ENCODE assay signal across 8 mouse cellular contexts in the genomic region with DNA sequence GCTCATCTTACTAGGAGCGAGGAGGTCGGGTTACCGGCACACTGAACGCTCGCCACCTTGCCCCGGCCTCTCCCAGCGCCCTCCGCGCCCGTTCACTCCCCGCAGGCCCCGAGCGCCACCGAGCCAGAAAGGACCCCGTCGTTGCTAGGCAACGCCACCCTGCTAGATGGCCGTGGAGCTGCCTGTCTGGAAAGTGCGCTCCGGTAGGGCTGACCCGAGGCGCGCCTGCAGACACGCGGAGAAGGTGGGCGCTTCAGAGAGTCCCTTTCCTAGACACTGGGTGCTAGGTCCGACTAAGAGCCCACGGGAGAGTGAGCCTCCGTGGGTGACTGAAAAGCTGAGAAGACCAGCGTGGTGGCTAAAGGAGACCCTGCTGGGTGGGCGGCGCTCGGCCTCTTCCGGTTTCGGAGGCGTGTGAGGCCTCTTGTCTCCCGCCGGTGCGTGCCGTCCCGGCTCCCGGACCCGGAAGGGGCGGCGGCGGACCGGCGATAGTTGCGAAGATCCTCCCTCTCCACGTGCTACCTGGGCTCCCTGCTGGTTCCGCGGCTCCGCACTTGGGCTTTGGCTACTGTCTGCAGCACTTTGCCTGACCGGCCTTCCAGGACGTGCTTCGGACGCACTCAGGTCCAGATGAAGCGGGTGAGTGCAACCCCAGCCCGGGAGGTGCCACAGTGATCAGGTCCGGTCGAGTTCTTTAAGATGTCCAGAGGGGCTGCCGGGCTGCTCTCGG. TPM values are rescaled to one million over a fixed set of nuclear protein-coding genes. Genes with fewer than 3 reads are reported as not detected.
DNase-seq lines count a peak whose midpoint lies in the region; ATAC-seq lines count a peak whose summit lies in the region.

Gene Gtf3c4, minus strand, starts transcription at position 139 of the 730 bp plus-strand sequence.
Gene Ddx31, plus strand, starts transcription at position 185 of the 730 bp plus-strand sequence.

- H3K36me3 ChIP-seq in hindbrain, embryonic 12.5 days: peaks cover 7% of the 10 kb centered on the region

- no peaks in the 10 kb centered on the region for H3K9me3 ChIP-seq in hindbrain, embryonic 12.5 days (replicated peaks)

- peak; percentile 96 for ATAC-seq in hindbrain, embryonic 12.5 days (ENCODE audit: low FRiP score)

- WGBS in hindbrain, embryonic 12.5 days: under 1% methylated on average over 56 of the region's 63 CpGs

- peak; percentile 98 for DNase-seq in NIH3T3 (ENCODE audit: low read depth)
- peak; percentile 96 to 97 for DNase-seq in cerebellum, postnatal 10 days
- peak; percentile 87 to 94 for DNase-seq in frontal cortex, postnatal 10 days (ENCODE audit: low spot score in 2 of 2)
- peak; percentile 94 to 95 for DNase-seq in layer of hippocampus, postnatal 14 days (ENCODE audit: low spot score in 2 of 2)
- peak; percentile 96 for DNase-seq in lung, postnatal 14 days
- peak; percentile 94 for DNase-seq in retina, adult 2 months (ENCODE audit: low read depth, low spot score)
- DNase-seq in thymus, postnatal 36 days: peak; percentile 93 to 95

- no peaks in the 10 kb centered on the region for H3K27me3 ChIP-seq in hindbrain, embryonic 12.5 days

- peak within 1 kb of the TSS; percentile 88 for H3K27ac ChIP-seq in hindbrain, embryonic 12.5 days

- peak within 1 kb of the TSS; percentile 81 for H3K4me2 ChIP-seq in hindbrain, embryonic 12.5 days (replicated peaks)

- H3K4me1 ChIP-seq in hindbrain, embryonic 12.5 days: peaks cover 41% of the 10 kb centered on the region

- H3K9ac ChIP-seq in hindbrain, embryonic 12.5 days: peak within 1 kb of the TSS; percentile 92

- peak within 1 kb of the TSS; percentile 98 for H3K4me3 ChIP-seq in hindbrain, embryonic 12.5 days

RNA-seq across cellular contexts. Expression of gene Gtf3c4, which starts in this region (rescaled TPM):
- polyA plus RNA-seq in hindbrain, embryonic 12.5 days (2016; fragmentation: Nextera tagmentation; extraction: Ambion mirVana): 32.0 and 33.5 TPM in 2 replicates
- 10 to 100 TPM; 35.5 to 41.1 TPM for total RNA-seq in layer of hippocampus, postnatal 14 days (2021)

RNA-seq across cellular contexts. Expression of gene Ddx31, which starts in this region (rescaled TPM):
- polyA plus RNA-seq in hindbrain, embryonic 12.5 days (2016; fragmentation: Nextera tagmentation; extraction: Ambion mirVana): 16.7 and 17.6 TPM in 2 replicates
- total RNA-seq in layer of hippocampus, postnatal 14 days (2021): 1 to 10 TPM; 7.4 to 8.0 TPM

Comparison
In these comparisons a context has a peak if more than half of its experiments do, and no peak if none do; other contexts are left out.
1. Peak in every context shown above with its lines: DNase-seq, ATAC-seq, H3K4me3 ChIP-seq and H3K27ac ChIP-seq.